17 mouse cellular contexts compared by ENCODE assay signal in genomic region chr4:106144351-106145116, GRCm38 (mm10).
DNase-seq lines count a peak whose midpoint lies in the region; ATAC-seq and TF ChIP-seq lines count a peak whose summit lies in the region.
"Had no signal": no experiment of that assay in that cellular context is flagged by ENCODE, and none has a peak within 500 bp of the region (broad histone marks: within the 10 kb centered on the region; RNA-seq: fewer than 3 reads in every experiment).

No protein-coding gene starts in this region.

- H3K27me3 ChIP-seq in kidney, embryonic 15.5 days: no peaks in the 10 kb centered on the region
- no peaks in the 10 kb centered on the region for H3K27me3 ChIP-seq in lung, postnatal 0 days (replicated peaks; ENCODE audit: insufficient read depth, low read length)
- H3K27me3 ChIP-seq: stomach, embryonic 15.5 days had no signal

- H3K36me3 ChIP-seq in kidney, embryonic 15.5 days: no peaks in the 10 kb centered on the region
- no peaks in the 10 kb centered on the region for H3K36me3 ChIP-seq in lung, postnatal 0 days (ENCODE audit: insufficient read depth, low read length)
- H3K36me3 ChIP-seq: limb, embryonic 12.5 days; stomach, embryonic 15.5 days had no signal

- no peak for ATAC-seq in kidney, embryonic 15.5 days (replicated peaks; ENCODE audit: low FRiP score)
- ATAC-seq in lung, postnatal 0 days: peak; percentile 75
- ATAC-seq in megakaryocyte-erythroid progenitor cell, adult 5-6 weeks (replicated peaks; ENCODE audit: low FRiP score, low TSS enrichment, poor library complexity, severe bottlenecking): no peak

- no peak; the same call in 1 of the 2 replicates for TF ChIP-seq CTCF in lung, postnatal 0 days (IDR thresholded peaks at IDR 0.05)

- H3K4me1 ChIP-seq in kidney, embryonic 15.5 days: no peaks in the 10 kb centered on the region
- H3K4me1 ChIP-seq in lung, postnatal 0 days (ENCODE audit: insufficient read depth, low read depth, low read length): no peaks in the 10 kb centered on the region
- H3K4me1 ChIP-seq: stomach, embryonic 15.5 days had no signal

- no peaks in the 10 kb centered on the region for H3K9me3 ChIP-seq in kidney, embryonic 15.5 days (replicated peaks)
- no peaks in the 10 kb centered on the region for H3K9me3 ChIP-seq in lung, postnatal 0 days (ENCODE audit: low read length)
- H3K9me3 ChIP-seq: limb, embryonic 12.5 days; stomach, embryonic 15.5 days had no signal

- no peak overlapping the region for H3K4me2 ChIP-seq in kidney, embryonic 15.5 days
- H3K4me2 ChIP-seq in lung, postnatal 0 days (replicated peaks; ENCODE audit: low read depth, low read length): no peak overlapping the region
- H3K4me2 ChIP-seq: limb, embryonic 12.5 days; stomach, embryonic 15.5 days had no signal

- peak; percentile 17 for DNase-seq in adrenal gland, adult 8-10 months
- DNase-seq in adrenal gland, postnatal 25 days: no peak
- DNase-seq in kidney, adult 11 months: peak; percentile 23
- peak; percentile 87 for DNase-seq in lung, postnatal 0 days (ENCODE audit: low spot score)
- DNase-seq in lung, postnatal 10 days: no peak
- peak; percentile 30 for DNase-seq in skeletal muscle tissue, adult 2 months (ENCODE audit: low read depth, low spot score)
- DNase-seq: cerebellum, adult 8-10 months; embryo, embryonic 11 days; heart, postnatal 14 days; layer of hippocampus, postnatal 36 days; midbrain, embryonic 14.5 days; right cerebral cortex, postnatal 4 days; thymus, postnatal 25 days had no signal

- no peak overlapping the region for H3K4me3 ChIP-seq in kidney, embryonic 15.5 days (replicated peaks)
- H3K4me3 ChIP-seq in lung, postnatal 0 days (ENCODE audit: low read depth, low read length): no peak overlapping the region
- H3K4me3 ChIP-seq: limb, embryonic 12.5 days; stomach, embryonic 15.5 days had no signal

- 78% methylated on average over 7 of the region's 7 CpGs for WGBS in kidney, embryonic 15.5 days
- 66% methylated on average over 7 of the region's 7 CpGs for WGBS in lung, postnatal 0 days

- 0 out of 2 replicates have a peak, but pooled peaks have one; percentile 22 for TF ChIP-seq EP300 in lung, postnatal 0 days (IDR thresholded peaks at IDR 0.05)

- no peak overlapping the region for H3K27ac ChIP-seq in kidney, embryonic 15.5 days
- peak overlapping the region; percentile 38; the same call in 1 of the 2 replicates for H3K27ac ChIP-seq in lung, postnatal 0 days (ENCODE audit: low read length)
- H3K27ac ChIP-seq: limb, embryonic 12.5 days; stomach, embryonic 15.5 days had no signal

- no peak overlapping the region for H3K9ac ChIP-seq in kidney, embryonic 15.5 days
- H3K9ac ChIP-seq in lung, postnatal 0 days (replicated peaks; ENCODE audit: low read depth): no peak overlapping the region
- H3K9ac ChIP-seq: limb, embryonic 12.5 days; stomach, embryonic 15.5 days had no signal

Comparison
In these comparisons a context has a peak if more than half of its experiments do, and no peak if none do; other contexts are left out.
1. DNase-seq: peak in adrenal gland, adult 8-10 months (single experiment), kidney, adult 11 months (single experiment), lung, postnatal 0 days (single experiment) and skeletal muscle tissue, adult 2 months (single experiment); none in adrenal gland, postnatal 25 days (single experiment) and lung, postnatal 10 days (single experiment).